Mouse (Mus musculus) liver, embryonic 16.5 days (tissue): ENCODE measurements around the gene Cenpm. TPM values are rescaled to one million over a fixed set of nuclear protein-coding genes. Genes with fewer than 3 reads are reported as not detected.
"Not testable (repeated sequence)": the region's sequence is repeated elsewhere in the genome, so short reads cannot be mapped to it uniquely, and the experiment has no call there.

Experiments used
- ATAC-seq: fragments of 200-750 bp; cut with Nextera tagmentation; 2 replicates; pipeline ENCODE4 v1.8.0; 2017; ENCODE audit warnings: low read depth, mild to moderate bottlenecking, moderate number of reproducible peaks, moderate library complexity
- H3K27ac ChIP-seq: fragments of 300-500 bp; sonication (generic); 2 replicates; pipeline ENCODE4 v1.5.1; 2014; ENCODE audit warnings: mild to moderate bottlenecking, low read length
- H3K27me3 ChIP-seq: fragments of 300-500 bp; sonication (generic); 2 replicates; pipeline ENCODE4 v1.6.1; 2014; ENCODE audit warnings: low read depth, low read length, mixed read lengths; ENCODE audit not compliant: control insufficient read depth, insufficient read depth
- H3K36me3 ChIP-seq: fragments of 300-500 bp; sonication (generic); 2 replicates; pipeline ENCODE4 v1.6.1; 2014; ENCODE audit warnings: mild to moderate bottlenecking; ENCODE audit not compliant: control insufficient read depth, insufficient read depth
- H3K4me1 ChIP-seq: fragments of 300-500 bp; sonication (generic); 2 replicates; pipeline ENCODE4 v1.6.1; 2014; ENCODE audit warnings: low read depth, low read length, mixed read lengths; ENCODE audit not compliant: control insufficient read depth
- H3K4me2 ChIP-seq: fragments of 300-500 bp; sonication (generic); 2 replicates; pipeline ENCODE4 v1.6.1; 2014; ENCODE audit warnings: low read depth, low read length, mixed read lengths
- H3K4me3 ChIP-seq: fragments of 300-500 bp; sonication (generic); 2 replicates; pipeline ENCODE4 v1.5.1; 2014; ENCODE audit warnings: low read depth, mild to moderate bottlenecking, low read length
- H3K9ac ChIP-seq: fragments of 300-500 bp; sonication (generic); 2 replicates; pipeline ENCODE4 v1.6.1; 2014; ENCODE audit warnings: low read depth, low read length
- H3K9me3 ChIP-seq: fragments of 300-500 bp; sonication (generic); replicated peaks from 2 replicates; pipeline ENCODE4 v1.6.1; 2016; ENCODE audit warnings: low read length; ENCODE audit not compliant: control insufficient read depth
- WGBS: fragments of 180-500 bp; shearing (Covaris S2); extraction: QIAGEN DNeasy Blood & Tissue Kit; methylation state at CpG from one replicate; pipeline ENCODE4 v1.1.7; 2014; ENCODE audit not compliant: insufficient replicate concordance; 5-methylcytosine and 5-hydroxymethylcytosine counted together
- polyA plus RNA-seq: library from polyadenylated mRNA; unstranded; fragments of >200 nt; fragmentation: Nextera tagmentation; extraction: Ambion mirVana; gene quantifications from 2 replicates; pipeline ENCODE4 v1.2.1, GENCODE M21; 2015

The Cenpm gene
- polyA plus RNA-seq, 1 experiment from 2014 or later: 27.1 TPM

DNA sequence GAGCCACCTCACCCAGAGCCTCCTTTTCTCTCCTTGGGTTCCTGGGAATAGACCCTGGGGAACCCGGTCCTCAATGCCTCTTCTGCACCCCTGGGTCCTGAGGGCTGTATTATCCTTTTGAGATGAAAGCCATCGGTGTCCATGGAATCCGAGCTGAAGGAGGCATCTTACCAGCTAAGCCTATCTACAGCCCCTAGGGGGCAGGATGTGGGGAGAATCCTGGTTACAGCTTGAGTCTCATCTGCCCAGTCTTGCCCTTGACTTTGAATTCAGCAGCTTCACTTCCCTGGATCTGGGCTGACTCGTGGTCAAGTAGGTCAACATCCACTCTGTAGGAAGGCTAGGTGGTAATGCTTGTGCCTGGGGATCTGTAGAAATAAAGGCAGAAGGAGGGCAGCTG is 10.7 kb upstream of the Cenpm start:
- H3K9ac ChIP-seq: no peak overlapping the region
- no peaks in the 10 kb centered on the region for H3K9me3 ChIP-seq
- no peaks in the 10 kb centered on the region; the same call in 1 of the 2 replicates for H3K27me3 ChIP-seq
- no peak overlapping the region for H3K27ac ChIP-seq
- no peak overlapping the region for H3K4me2 ChIP-seq
- H3K4me3 ChIP-seq: no peak overlapping the region
- H3K36me3 ChIP-seq: no peaks in the 10 kb centered on the region
- WGBS: 33% methylated on average over 4 of the region's 4 CpGs
- H3K4me1 ChIP-seq: no peaks in the 10 kb centered on the region
- ATAC-seq: no peak

DNA sequence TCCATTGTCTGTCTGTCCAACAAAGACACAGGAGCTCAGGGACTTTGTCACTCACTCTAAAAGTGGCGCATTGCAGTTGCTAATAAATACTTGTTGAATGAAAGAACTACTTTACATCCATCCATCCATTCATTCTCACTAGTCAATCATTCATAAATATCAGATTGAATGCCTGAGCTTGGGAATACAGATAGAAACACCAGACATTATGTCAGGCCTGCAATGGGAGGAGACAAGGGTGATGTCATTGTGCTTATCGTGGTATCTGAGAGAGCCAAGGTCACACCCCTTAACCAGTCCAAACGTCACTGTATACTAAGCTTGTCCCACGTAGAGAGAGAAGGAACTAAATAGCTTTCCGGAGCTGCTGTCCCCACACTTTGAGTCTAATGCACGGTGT is 7.5 kb upstream of the Cenpm start, which contains the start of gene 1500009C09Rik:
Gene 1500009C09Rik, plus strand, starts transcription at position 301 of the 400 bp plus-strand sequence.
- Histone ChIP-seq H3K4me2 (no peak within 1 kb of the TSS), H3K4me1 (no peaks in the 10 kb centered on the region), H3K9ac (no peak within 1 kb of the TSS), H3K36me3 (no peaks in the 10 kb centered on the region), H3K4me3 (no peak within 1 kb of the TSS), H3K9me3 (no peaks in the 10 kb centered on the region), H3K27me3 (no peaks in the 10 kb centered on the region; the same call in 1 of the 2 replicates), H3K27ac (no peak within 1 kb of the TSS)
- 56% methylated on average over 6 of the region's 6 CpGs for WGBS
- no peak for ATAC-seq

DNA sequence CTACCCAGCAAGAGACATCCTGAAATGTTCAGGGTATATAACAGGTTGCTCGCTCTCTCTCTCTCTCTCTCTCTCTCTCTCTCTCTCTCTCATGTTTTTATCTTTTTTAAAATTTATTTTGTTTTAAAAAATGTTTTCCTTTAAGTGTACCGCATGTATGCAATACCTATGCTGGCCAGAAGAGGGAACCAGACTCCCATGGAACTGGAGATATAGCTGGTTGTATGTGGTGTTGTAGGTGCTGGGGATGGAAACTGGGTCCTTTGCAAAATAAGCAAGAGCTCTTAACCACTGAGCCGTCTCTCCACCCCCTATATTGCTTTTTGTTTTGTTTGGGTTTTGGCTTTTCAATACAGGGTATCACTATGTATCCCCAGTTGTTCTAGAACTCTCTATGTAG is 7.0 kb upstream of the Cenpm start:
- H3K27me3 ChIP-seq: no peaks in the 10 kb centered on the region; the same call in 1 of the 2 replicates
- no peaks in the 10 kb centered on the region for H3K4me1 ChIP-seq
- 75% methylated on average over 3 of the region's 3 CpGs for WGBS
- H3K27ac ChIP-seq: no peak overlapping the region
- no peak overlapping the region for H3K4me2 ChIP-seq
- H3K9me3 ChIP-seq: no peaks in the 10 kb centered on the region
- ATAC-seq: no peak
- no peak overlapping the region for H3K9ac ChIP-seq
- H3K36me3 ChIP-seq: no peaks in the 10 kb centered on the region
- H3K4me3 ChIP-seq: no peak overlapping the region

DNA sequence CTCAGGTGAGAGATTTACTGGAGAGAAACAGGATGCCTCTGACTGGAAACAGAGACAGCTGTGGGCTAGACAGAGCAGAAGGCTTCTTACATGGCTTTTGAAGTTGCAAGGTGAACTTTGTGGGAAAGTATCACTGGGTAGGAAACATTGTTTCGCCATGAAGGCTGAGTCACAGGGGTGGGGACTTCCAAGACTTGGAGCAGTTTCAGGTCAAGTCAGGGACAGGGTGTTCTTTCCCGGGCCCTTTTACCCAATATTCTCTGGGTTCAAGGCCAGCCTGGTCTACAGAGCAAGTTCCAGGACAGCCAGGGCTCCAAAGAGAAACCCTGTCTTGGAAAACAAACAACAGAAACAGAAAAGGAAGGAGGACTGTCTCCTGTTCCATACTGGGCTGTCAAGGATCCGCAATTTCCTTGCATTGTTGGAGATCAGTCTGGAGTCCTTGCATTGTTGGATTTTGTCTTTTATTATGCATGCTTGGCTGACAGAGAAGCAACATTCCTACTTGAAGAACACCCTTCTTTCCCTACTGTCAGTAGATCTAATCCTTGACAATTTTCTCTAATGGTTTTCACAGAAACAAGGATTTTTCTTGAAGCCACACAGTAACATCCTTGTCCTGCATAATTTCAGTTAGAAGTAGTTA is 2.7 kb upstream of the Cenpm start:
- Histone ChIP-seq H3K4me1 (peaks cover 11% of the 10 kb centered on the region), H3K4me2 (no peak overlapping the region), H3K9me3 (no peaks in the 10 kb centered on the region), H3K27me3 (no peaks in the 10 kb centered on the region), H3K27ac (no peak overlapping the region), H3K4me3 (no peak overlapping the region), H3K9ac (no peak overlapping the region), H3K36me3 (no peaks in the 10 kb centered on the region)
- WGBS: 51% methylated on average over 3 of the region's 3 CpGs
- no peak for ATAC-seq

DNA sequence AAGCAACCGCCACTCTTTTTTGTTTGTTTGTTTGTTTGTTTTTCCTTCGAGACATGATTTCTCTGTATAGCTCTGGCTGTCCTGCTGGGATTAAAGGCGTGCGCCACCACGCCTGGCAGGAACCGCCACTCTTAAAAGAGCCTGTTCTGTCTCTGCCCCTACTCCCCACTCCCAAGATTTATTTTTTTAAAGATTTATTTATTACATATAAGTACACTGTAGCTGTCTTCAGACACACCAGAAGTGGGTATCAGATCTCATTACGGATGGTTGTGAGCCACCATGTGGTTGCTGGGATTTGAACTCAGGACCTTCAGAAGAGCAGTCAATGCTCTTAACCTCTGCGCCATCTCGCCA is 235 bp upstream of the Cenpm start:
- Histone ChIP-seq H3K4me3 (peak overlapping the region; percentile 78), H3K4me2 (peak overlapping the region; percentile 96), H3K9ac (peak overlapping the region; percentile 84), H3K4me1 (peaks cover 11% of the 10 kb centered on the region), H3K27ac (peak overlapping the region; percentile 86)
- H3K27me3 ChIP-seq, H3K9me3 ChIP-seq, H3K36me3 ChIP-seq, ATAC-seq: not testable (repeated sequence)
- WGBS: 21% methylated on average over 9 of the region's 9 CpGs

DNA sequence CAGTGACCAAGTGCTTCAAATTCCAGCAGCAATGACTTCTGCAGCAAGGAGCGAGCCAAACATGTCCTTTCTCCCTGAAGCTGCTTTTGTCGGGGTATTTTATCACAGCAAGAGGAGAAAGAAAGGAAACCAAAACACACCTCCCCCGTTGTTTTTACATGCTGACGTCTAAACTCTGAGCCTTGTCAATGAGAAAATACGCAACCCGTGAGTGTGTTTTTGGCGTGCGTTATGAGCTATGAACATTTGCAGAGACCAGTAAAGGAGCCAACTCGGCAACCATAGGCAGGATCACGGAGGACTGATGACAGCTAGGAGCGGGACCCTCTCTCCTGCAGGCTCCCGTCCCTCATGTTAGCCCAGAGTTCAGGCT is 820 bp downstream of the Cenpm start:
- Histone ChIP-seq H3K9ac (peak overlapping the region; percentile 84), H3K36me3 (no peaks in the 10 kb centered on the region), H3K9me3 (no peaks in the 10 kb centered on the region), H3K4me2 (peak overlapping the region; percentile 96), H3K27ac (peak overlapping the region; percentile 86), H3K4me1 (peaks cover 11% of the 10 kb centered on the region), H3K4me3 (peak overlapping the region; percentile 78), H3K27me3 (no peaks in the 10 kb centered on the region)
- no peak for ATAC-seq
- 4% methylated on average over 12 of the region's 12 CpGs for WGBS

DNA sequence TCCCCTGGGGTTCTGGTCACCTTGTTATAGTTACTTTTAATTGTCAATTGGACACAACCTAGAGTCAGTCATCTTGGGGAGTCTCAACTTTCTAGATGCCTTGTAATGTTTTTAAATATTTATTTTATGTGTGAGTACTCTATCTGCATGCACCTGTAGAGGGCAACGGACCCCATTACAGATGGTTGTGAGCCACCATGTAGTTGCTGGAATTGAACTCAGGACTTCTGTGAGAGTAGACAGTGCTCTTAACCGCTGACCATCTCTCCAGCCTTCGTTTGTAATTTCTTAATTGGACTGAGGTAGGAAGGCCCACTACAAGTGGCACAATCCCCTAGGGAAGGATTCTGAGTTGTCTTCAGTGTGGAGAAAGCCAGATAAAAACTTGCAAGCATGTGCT is 1.2 kb downstream of the Cenpm start:
- WGBS: 67% methylated on average over 3 of the region's 3 CpGs
- H3K27ac ChIP-seq: no peak overlapping the region

DNA sequence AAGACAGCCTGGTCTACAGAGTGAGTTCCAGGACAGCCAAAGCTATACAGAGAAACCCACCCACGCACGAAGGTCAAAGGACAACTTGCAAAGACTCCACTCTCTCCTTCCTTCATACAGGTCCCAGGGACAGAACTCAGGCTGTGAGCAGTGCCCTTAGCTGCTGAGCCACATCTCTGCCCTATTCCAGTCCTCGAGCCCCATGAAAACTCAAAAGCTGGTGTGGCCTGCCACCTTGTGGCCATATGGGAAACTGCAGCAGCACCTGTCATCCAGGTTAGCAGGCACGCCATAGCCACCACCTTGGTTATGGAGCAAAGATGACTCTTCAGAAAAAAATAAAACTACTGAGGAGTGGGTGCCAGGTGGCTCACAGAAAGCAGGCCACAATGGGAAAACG is 8.0 kb downstream of the Cenpm start:
- WGBS: 16% methylated on average over 5 of the region's 5 CpGs
- no peak overlapping the region for H3K9ac ChIP-seq
- peaks cover 7% of the 10 kb centered on the region for H3K4me1 ChIP-seq
- H3K36me3 ChIP-seq: peaks cover 3% of the 10 kb centered on the region
- no peak overlapping the region for H3K4me3 ChIP-seq
- H3K4me2 ChIP-seq: no peak overlapping the region
- peak; percentile 62 for ATAC-seq
- no peak overlapping the region for H3K27ac ChIP-seq
- H3K9me3 ChIP-seq: no peaks in the 10 kb centered on the region
- H3K27me3 ChIP-seq: no peaks in the 10 kb centered on the region

More for the DNA sequence above, 1.2 kb downstream of the Cenpm start:
- Histone ChIP-seq H3K4me3 (peak overlapping the region; percentile 78), H3K36me3 (peaks cover 1% of the 10 kb centered on the region), H3K4me1 (peaks cover 11% of the 10 kb centered on the region), H3K4me2 (peak overlapping the region; percentile 96), H3K9me3 (no peaks in the 10 kb centered on the region), H3K27me3 (no peaks in the 10 kb centered on the region), H3K9ac (peak overlapping the region; percentile 84)
- ATAC-seq: no peak

- no peak overlapping the region for H3K4me2 ChIP-seq
- peaks cover 11% of the 10 kb centered on the region for H3K4me1 ChIP-seq
- H3K4me3 ChIP-seq: no peak overlapping the region
- H3K27ac ChIP-seq: no peak overlapping the region
- peaks cover 3% of the 10 kb centered on the region for H3K36me3 ChIP-seq
- H3K9ac ChIP-seq: no peak overlapping the region
- no peaks in the 10 kb centered on the region for H3K27me3 ChIP-seq
- ATAC-seq: no peak
- no peaks in the 10 kb centered on the region for H3K9me3 ChIP-seq
- WGBS: 33% methylated on average over 10 of the region's 10 CpGs
These were observed 8.9 kb downstream of the Cenpm start for GRCm38 (mm10) chr15:82235661-82236060.
